Mouse (Mus musculus) ES-CJ7 (cell line): Measurements from ENCODE around the gene Pih1d1.
"Not testable (repeated sequence)": the region's sequence is repeated elsewhere in the genome, so short reads cannot be mapped to it uniquely, and the experiment has no call there.

Experiments
- DNase-seq: peaks from one replicate; pipeline ENCODE4 v3.0.0; 2011; ENCODE audit warnings: low read depth, low spot score

Pih1d1 gene

DNA sequence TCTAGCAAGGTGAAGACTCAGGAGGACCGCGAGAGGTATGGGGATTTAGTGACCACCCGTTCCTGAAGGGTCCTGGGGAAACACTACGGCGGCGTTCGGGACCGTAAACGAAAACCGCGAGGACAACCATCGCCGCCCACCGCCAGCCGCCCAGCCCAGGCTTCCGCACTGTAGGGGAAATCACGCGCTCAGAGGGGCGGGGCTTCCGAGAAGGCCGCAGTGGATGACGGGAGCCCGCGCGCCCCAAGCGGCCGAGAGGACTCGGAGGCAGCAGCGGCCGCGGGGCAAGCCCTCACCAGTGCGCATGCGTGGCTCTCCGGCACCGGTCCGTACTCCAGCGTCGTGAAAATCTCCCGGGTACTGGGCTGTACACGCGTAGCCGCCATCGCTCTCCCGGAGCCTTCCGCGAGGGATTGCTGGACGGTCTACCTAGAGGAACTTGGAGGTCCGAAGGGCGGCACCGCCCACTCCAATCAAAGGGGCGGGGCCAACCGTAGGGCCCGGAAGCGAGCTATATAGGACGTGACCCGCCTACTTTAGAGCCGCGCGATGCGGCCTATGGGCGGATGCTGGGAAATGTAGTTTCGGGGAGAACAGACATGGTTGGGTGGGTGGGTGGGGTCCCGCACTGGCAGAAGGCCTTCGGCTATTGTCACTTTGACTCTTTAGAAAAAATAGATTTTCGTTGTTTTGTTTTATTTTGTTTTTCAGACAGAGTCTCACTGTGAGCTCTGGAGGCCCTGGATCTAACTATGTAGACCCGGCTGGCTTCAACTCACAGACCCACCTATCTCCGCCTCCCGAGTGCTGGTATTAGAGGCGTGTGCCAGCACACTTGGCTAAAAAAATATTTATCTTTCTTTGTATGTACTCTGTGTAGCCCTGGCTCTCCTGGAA lies at the start of gene Pih1d1, which contains the start of gene Aldh16a1:
Pih1d1 (plus strand) TSS at position 208 of the 897 bp plus-strand sequence.
Aldh16a1 (minus strand) TSS at position 489 of the 897 bp plus-strand sequence.
- DNase-seq: peak; percentile 94

DNA sequence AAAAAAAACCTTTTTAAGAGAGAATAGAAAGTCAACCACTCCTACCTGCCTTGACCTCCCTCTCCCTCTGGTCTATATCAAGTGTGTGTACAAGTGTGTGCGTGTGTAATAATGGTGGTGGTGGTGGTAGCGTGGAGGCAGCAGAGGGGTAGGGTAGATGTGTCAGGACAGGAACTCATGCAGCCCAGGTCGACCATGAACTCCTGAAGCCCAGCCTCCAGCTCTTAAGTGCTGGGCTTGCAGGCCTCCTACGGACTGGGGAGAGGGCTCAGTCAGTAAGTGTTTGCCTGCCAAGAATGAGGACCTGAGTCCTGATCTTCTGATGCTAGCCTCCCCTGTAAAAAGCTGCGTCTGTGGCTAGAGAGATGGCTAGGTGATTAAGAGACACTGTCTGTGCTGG lies 49.2 kb upstream of the Pih1d1 start:
- DNase-seq: no peak

DNA sequence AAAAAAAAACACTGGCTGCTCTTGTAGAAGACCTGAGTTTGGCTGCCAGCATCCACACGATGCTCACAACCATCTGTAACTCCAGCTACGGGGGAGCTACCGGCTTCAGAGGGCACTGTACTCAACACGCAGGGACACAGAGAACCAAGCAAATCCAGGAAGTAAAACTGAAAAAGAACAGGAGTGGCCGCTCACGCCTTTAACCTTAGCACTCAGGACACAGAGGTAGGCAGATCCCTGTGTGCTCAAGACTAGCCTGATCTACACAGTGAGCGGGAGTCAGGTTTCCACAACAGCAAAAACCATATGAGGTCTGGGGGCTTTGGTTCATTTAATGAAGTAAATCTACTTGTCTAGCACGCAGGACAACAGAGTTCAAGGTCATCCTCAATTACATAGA lies 48.6 kb upstream of the Pih1d1 start:
- no peak for DNase-seq

GRCm38 (mm10) chr7:45106441-45106840 lies 47.7 kb upstream of the Pih1d1 start:
- no peak for DNase-seq

- peak; percentile 51 for DNase-seq
Measured at GRCm38 (mm10) chr7:45107052-45107645, 47.0 kb upstream of the Pih1d1 start.

DNA sequence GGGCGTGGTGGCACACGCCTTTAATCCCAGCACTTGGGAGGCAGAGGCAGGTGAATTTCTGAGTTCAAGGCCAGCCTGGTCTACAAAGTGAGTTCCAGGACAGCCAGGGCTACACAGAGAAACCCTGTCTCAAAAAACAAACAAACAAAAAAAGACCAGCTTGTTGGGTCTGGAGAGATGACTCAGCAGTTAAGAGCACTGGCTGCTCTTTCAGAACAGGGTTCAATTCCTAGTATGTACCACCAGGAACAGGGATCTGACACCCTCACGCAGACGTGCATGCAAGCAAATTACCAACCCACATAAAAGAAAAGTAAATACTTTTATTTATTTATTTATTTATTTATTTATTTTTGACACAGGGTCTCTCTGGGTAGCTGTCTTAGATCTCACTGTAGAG lies 44.0 kb upstream of the Pih1d1 start:
- not testable (repeated sequence) for DNase-seq

GRCm38 (mm10) chr7:45111940-45112339 lies 42.2 kb upstream of the Pih1d1 start:
- peak; percentile 90 for DNase-seq

GRCm38 (mm10) chr7:45112529-45112928 lies 41.6 kb upstream of the Pih1d1 start:
- no peak for DNase-seq

GRCm38 (mm10) chr7:45113476-45113875 lies 40.6 kb upstream of the Pih1d1 start:
- no peak for DNase-seq

DNA sequence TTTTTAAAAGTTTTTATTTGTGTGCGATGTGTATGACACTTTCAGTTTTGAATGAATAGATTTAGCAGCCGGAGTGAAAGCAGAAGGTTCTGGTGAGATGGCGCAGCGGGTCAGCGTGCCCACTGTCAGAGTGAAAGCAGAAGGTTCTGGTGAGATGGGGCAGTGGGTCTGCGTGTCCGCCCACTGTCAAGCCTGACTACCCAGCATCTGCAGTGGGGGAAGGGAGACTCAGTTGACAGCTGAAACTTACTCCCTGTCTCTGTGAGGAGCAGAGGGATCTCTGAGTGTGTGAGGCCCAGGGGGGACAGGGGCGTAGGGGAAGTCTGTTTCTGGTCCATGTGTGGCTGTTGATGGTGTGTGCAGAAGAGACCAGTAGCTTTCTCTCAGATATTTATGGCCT lies 36.5 kb upstream of the Pih1d1 start:
- no peak for DNase-seq

- DNase-seq: peak; percentile 62
Measured at GRCm38 (mm10) chr7:45118336-45118735, 35.8 kb upstream of the Pih1d1 start.

- no peak for DNase-seq
Measured at GRCm38 (mm10) chr7:45119780-45120709, 34.1 kb upstream of the Pih1d1 start.

GRCm38 (mm10) chr7:45121404-45121803 lies 32.7 kb upstream of the Pih1d1 start:
- peak; percentile 77 for DNase-seq

GRCm38 (mm10) chr7:45121966-45122365 lies 32.1 kb upstream of the Pih1d1 start:
- no peak for DNase-seq

- DNase-seq: no peak
Measured at GRCm38 (mm10) chr7:45122561-45123185, 31.4 kb upstream of the Pih1d1 start.

DNA sequence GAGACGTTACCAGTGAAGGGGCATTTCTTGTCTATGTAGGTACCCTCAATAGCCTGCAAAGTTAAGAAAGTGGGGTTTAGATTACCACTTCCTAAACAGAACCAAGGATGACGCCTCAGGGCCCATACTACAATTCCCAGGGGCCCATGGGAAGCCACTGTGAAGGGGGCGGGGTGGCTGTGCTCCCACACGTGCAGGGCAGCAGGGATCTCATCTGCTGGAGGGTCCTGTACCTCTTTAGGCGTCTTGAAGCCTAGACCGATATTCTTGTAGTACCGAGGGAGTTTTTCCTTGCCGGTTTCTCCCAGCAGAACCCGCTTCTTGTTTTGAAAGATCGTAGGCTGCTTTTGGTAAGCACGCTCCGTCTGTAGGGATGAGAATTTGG lies 30.9 kb upstream of the Pih1d1 start:
- peak; percentile 58 for DNase-seq

DNA sequence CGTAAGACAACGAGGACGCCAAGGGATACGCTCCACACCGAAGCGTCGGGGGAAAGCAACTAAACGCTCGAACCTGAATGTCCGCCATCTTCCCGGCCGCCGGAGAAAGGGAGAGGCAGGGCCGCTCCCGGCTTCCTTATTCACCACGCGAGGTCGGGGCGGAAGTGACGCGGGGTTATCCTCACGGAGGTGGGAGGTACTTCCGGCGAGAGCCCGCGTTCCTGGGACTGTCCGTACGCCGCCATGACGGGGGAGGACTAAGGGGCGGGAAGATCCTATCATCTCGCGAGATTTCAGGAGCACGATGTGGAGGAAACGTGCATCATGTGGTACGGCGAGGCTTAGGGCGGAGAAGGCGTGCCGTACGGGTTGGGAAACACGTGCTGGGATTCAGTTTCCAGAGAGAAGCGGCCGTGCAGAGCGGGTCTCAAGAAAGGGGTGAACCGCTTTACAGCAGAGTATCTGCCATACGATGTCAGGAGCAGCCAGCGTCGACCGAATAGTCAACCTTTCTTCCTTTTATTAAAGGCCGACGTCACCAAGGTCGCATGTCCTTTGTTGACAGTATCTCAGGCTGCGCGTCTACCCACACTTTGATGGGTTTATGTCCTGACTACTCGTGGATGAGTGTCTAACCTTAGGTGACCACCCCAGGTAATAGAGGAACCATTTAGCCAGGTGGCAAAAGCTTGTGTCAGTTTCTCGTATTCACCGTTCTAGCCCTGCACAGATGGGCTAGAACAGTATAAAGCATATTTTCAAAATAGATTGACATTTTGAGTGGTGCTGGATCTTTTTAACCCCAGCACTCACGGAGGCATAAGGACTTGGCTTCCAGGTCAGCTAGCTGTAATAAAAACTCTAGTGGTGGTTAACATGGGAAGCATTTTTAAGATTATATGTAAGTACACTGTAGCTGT lies 29.6 kb upstream of the Pih1d1 start, which contains the start of gene Rps11:
Rps11 (minus strand) TSS at position 216 of the 920 bp plus-strand sequence.
- DNase-seq: peak; percentile 100

GRCm38 (mm10) chr7:45125144-45125600 lies 28.9 kb upstream of the Pih1d1 start:
- peak; percentile 83 for DNase-seq

DNA sequence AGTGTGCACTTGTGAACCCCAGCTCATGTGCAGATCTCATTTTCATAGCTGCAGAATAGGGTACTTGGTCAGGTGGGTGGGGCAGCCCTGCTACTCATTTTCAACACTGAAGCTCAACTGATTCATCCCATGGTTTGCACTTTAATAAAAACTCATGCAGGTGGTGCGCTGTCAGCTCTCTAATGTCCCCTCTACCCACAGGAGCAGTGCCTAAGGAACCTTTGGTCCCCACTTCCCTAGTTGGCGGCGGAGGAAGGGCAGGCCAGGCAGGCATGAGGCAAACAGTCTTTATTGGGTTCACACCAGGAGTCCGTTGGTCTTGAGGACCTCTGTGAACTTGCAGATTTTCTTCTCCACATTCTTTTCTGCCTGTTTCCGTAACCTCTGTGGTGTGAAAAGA lies 28.5 kb upstream of the Pih1d1 start:
- DNase-seq: not testable (repeated sequence)
